Mouse (Mus musculus) CH12.LX (cell line): ENCODE measurements around the gene Spata20. TPM values are rescaled to one million over a fixed set of nuclear protein-coding genes. Genes with fewer than 3 reads are reported as not detected.

Experiments
- DNase-seq: peaks from one replicate; pipeline ENCODE4 v3.0.0-alpha.2; 2013; ENCODE audit errors: extremely low read depth
- H3K27ac ChIP-seq: 2 replicates; pipeline ENCODE4 v1.5.1; 2012; ENCODE audit warnings: low read depth, mild to moderate bottlenecking, control low read depth, moderate library complexity; ENCODE audit not compliant: insufficient read depth
- H3K27me3 ChIP-seq: replicated peaks from 2 replicates; pipeline ENCODE3; 2012; ENCODE audit warnings: inconsistent platforms
- H3K36me3 ChIP-seq, 2 experiments: replicated peaks in 1 of 2; 2 replicates each; pipeline versions ENCODE3 to v1.6.1; 2012; ENCODE audit warnings: inconsistent platforms in 1 of 2, low read length in 1 of 2, mild to moderate bottlenecking in 1 of 2, mixed read lengths in 1 of 2, moderate library complexity in 1 of 2; ENCODE audit not compliant: control insufficient read depth in 1 of 2, insufficient read depth in 1 of 2
- H3K4me1 ChIP-seq, 2 experiments: 2 replicates each; pipeline ENCODE4 v1.6.1; 2012; ENCODE audit warnings: inconsistent platforms in 1 of 2, moderate library complexity in 1 of 2; ENCODE audit not compliant: insufficient read depth in 2 of 2, control insufficient read depth in 1 of 2
- H3K4me2 ChIP-seq: 2 replicates; pipeline ENCODE4 v1.6.1; 2012; ENCODE audit warnings: low read depth, mild to moderate bottlenecking, control low read depth; ENCODE audit not compliant: poor library complexity, insufficient read depth, severe bottlenecking
- H3K4me3 ChIP-seq, 3 experiments: fragments of 150-350 bp in 1 of 3; sonication (generic) in 1 of 3; replicated peaks in 1 of 3; 2 replicates each; pipeline versions ENCODE3 to v1.5.1; 2011 to 2012; ENCODE audit warnings: low read depth in 2 of 3, low read length in 2 of 3, mild to moderate bottlenecking in 2 of 3, moderate library complexity in 2 of 3, control low read depth in 1 of 3, improper control_type of control experiment in 1 of 3, inconsistent platforms in 1 of 3, mixed read lengths in 1 of 3; ENCODE audit not compliant: poor library complexity in 1 of 3
- H3K79me2 ChIP-seq: replicated peaks from 2 replicates; pipeline ENCODE4 v1.6.1; 2012; ENCODE audit warnings: mild to moderate bottlenecking, moderate library complexity; ENCODE audit not compliant: control insufficient read depth, poor library complexity, insufficient read depth, severe bottlenecking; ENCODE audit errors: extremely low read depth
- H3K9ac ChIP-seq: 2 replicates; pipeline ENCODE4 v1.6.1; 2012; ENCODE audit warnings: low read depth, mild to moderate bottlenecking, control low read depth, moderate library complexity; ENCODE audit not compliant: insufficient read depth
- H3K9me3 ChIP-seq: replicated peaks from 2 replicates; pipeline ENCODE3; 2012; ENCODE audit warnings: low read length, inconsistent platforms, mixed read lengths
- CHD1 ChIP-seq: IDR thresholded peaks from 2 replicates; pipeline ENCODE4 v1.6.1; 2012; ENCODE audit warnings: low read depth, low read length, improper control_type of control experiment, inconsistent platforms
- CTCF ChIP-seq, 2 experiments: IDR thresholded peaks in 1 of 2; conservative IDR thresholded peaks in 1 of 2; 2 replicates each; pipeline ENCODE4 v1.5.1; 2011 to 2012; ENCODE audit warnings: low read depth in 2 of 2, low read length in 2 of 2, improper control_type of control experiment in 1 of 2, inconsistent platforms in 1 of 2, mild to moderate bottlenecking in 1 of 2, moderate library complexity in 1 of 2
- E2F4 ChIP-seq: IDR thresholded peaks from 2 replicates; pipeline ENCODE4 v1.6.1; 2011; ENCODE audit warnings: low read depth, low read length, improper control_type of control experiment; ENCODE audit not compliant: insufficient replicate concordance
- ELF1 ChIP-seq: IDR thresholded peaks from 2 replicates; pipeline ENCODE4 v1.6.1; 2014; ENCODE audit warnings: low read depth, mild to moderate bottlenecking, inconsistent platforms, low read length, improper control_type of control experiment
- EP300 ChIP-seq: IDR thresholded peaks from 2 replicates; pipeline ENCODE4 v1.6.1; 2011; ENCODE audit warnings: low read length, improper control_type of control experiment
- ETS1 ChIP-seq: conservative IDR thresholded peaks from 2 replicates; pipeline ENCODE4 v1.6.1; 2012; ENCODE audit warnings: low read depth, mild to moderate bottlenecking, inconsistent platforms, low read length, improper control_type of control experiment, moderate library complexity
- GABPA ChIP-seq: IDR thresholded peaks from 2 replicates; pipeline ENCODE4 v1.6.1; 2012; ENCODE audit warnings: low read depth, low read length, improper control_type of control experiment, inconsistent platforms; ENCODE audit not compliant: insufficient replicate concordance
- HCFC1 ChIP-seq: IDR thresholded peaks from 2 replicates; pipeline ENCODE4 v1.6.1; 2012; ENCODE audit warnings: low read depth, mild to moderate bottlenecking, inconsistent platforms, low read length, improper control_type of control experiment
- MXI1 ChIP-seq: IDR thresholded peaks from 2 replicates; pipeline ENCODE4 v1.6.1; 2011; ENCODE audit warnings: mild to moderate bottlenecking, low read depth, low read length, improper control_type of control experiment
- NELFE ChIP-seq: IDR thresholded peaks from 2 replicates; pipeline ENCODE4 v1.6.1; 2011; ENCODE audit warnings: low read depth, low read length, improper control_type of control experiment
- NRF1 ChIP-seq: IDR thresholded peaks from 2 replicates; pipeline ENCODE4 v1.6.1; 2014; ENCODE audit warnings: low read depth, mild to moderate bottlenecking, inconsistent platforms, low read length, improper control_type of control experiment, moderate library complexity
- POLR2AphosphoS2 ChIP-seq: IDR thresholded peaks from 2 replicates; pipeline ENCODE4 v1.6.1; 2011; ENCODE audit warnings: low read depth, low read length, improper control_type of control experiment
- RCOR1 ChIP-seq: conservative IDR thresholded peaks from 2 replicates; pipeline ENCODE4 v1.6.1; 2012; ENCODE audit warnings: low read depth, mild to moderate bottlenecking, inconsistent platforms, low read length, improper control_type of control experiment
- SIN3A ChIP-seq: IDR thresholded peaks from 2 replicates; pipeline ENCODE4 v1.6.1; 2012; ENCODE audit warnings: low read length, improper control_type of control experiment, inconsistent platforms
- SMC3 ChIP-seq: IDR thresholded peaks from 2 replicates; pipeline ENCODE4 v1.6.1; 2011; ENCODE audit warnings: low read depth, low read length, improper control_type of control experiment
- UBTF ChIP-seq: IDR thresholded peaks from 2 replicates; pipeline ENCODE4 v1.6.1; 2012; ENCODE audit warnings: low read depth, mild to moderate bottlenecking, inconsistent platforms, low read length, improper control_type of control experiment, moderate library complexity
- USF2 ChIP-seq: conservative IDR thresholded peaks from 2 replicates; pipeline ENCODE4 v1.6.1; 2011; ENCODE audit warnings: low read depth, low read length, improper control_type of control experiment
- ZC3H11A ChIP-seq: IDR thresholded peaks from 2 replicates; pipeline ENCODE4 v1.6.1; 2012; ENCODE audit warnings: low read depth, mild to moderate bottlenecking, inconsistent platforms, low read length, improper control_type of control experiment
- ZKSCAN1 ChIP-seq: IDR thresholded peaks from 2 replicates; pipeline ENCODE4 v1.6.1; 2012; ENCODE audit warnings: low read depth, inconsistent platforms, low read length, improper control_type of control experiment, borderline replicate concordance
- dilution Hi-C: fragments of 300-500 bp; cut with MboI; formaldehyde crosslinking; loops from 2 replicates; pipeline ENCODE4 v1.14.3; 2020; ENCODE audit warnings: low sequenced_read_pairs; ENCODE audit not compliant: extremely low pct_unique_long_range_greater_than_20kb, extremely low pct_ligation_motif_present
- in situ Hi-C: fragments of 300-500 bp; cut with MboI; formaldehyde crosslinking; loops from 3 replicates; pipeline ENCODE4 v1.14.3; 2019; ENCODE audit warnings: low sequenced_read_pairs, low pct_ligation_motif_present, low pct_unique_long_range_greater_than_20kb, mixed read lengths
- polyA plus RNA-seq: library from polyadenylated mRNA; unstranded; fragments of >175 nt; gene quantifications from 2 replicates; pipeline ENCODE4 v1.2.1, GENCODE M21; 2012; ENCODE audit warnings: low read depth; ENCODE audit not compliant: insufficient read length
- total RNA-seq, 2 experiments: library from RNA; depleted of rRNA; stranded (reverse); fragments of 300-350 nt in 1 of 2; fragments of >200 nt in 1 of 2; gene quantifications; 2 replicates each; pipeline ENCODE4 v1.2.3; 2012 to 2014

Gene Spata20
- total and polyA plus RNA-seq, 3 experiments: not detected

GRCm38 (mm10) chr11:94499035-94499434, 13.1 kb upstream of the Spata20 start:
- no peaks in the 10 kb centered on the region for H3K79me2 ChIP-seq
- in situ Hi-C loops (no loop called here), dilution Hi-C loops (no loop called here)
- peaks cover 78% of the 10 kb centered on the region for H3K27me3 ChIP-seq
- H3K4me2 ChIP-seq: no peak overlapping the region
- peaks cover 9 to 26% of the 10 kb centered on the region in 2 experiments; a peak in 3 of 4 replicates for H3K4me1 ChIP-seq
- no peak overlapping the region for H3K27ac ChIP-seq
- H3K9me3 ChIP-seq: no peaks in the 10 kb centered on the region
- H3K9ac ChIP-seq: no peak overlapping the region
- no peak for TF ChIP-seq RCOR1
- no peak for TF ChIP-seq POLR2AphosphoS2
- TF ChIP-seq HCFC1: no peak
- TF ChIP-seq ZKSCAN1: no peak
- TF ChIP-seq CTCF (conservative IDR thresholded peaks at IDR 0.05 in 1 of 2, IDR thresholded peaks at IDR 0.05 in 1 of 2; ENCODE audit: low read depth in 2 of 2, low read length in 2 of 2): no peak
- no peak for TF ChIP-seq ETS1
- no peak for TF ChIP-seq EP300
- no peak for TF ChIP-seq ELF1
- no peak for TF ChIP-seq ZC3H11A
- TF ChIP-seq USF2: no peak
- TF ChIP-seq UBTF: no peak
- no peak for TF ChIP-seq SIN3A
- TF ChIP-seq E2F4: no peak
- TF ChIP-seq NRF1: no peak
- no peak for TF ChIP-seq NELFE
- H3K36me3 ChIP-seq: no peaks in the 10 kb centered on the region
- H3K4me3 ChIP-seq: no peak overlapping the region
- no peak for DNase-seq

GRCm38 (mm10) chr11:94498093-94498996, 12.4 kb upstream of the Spata20 start:
- Histone ChIP-seq H3K27me3 (peaks cover 79% of the 10 kb centered on the region), H3K9me3 (no peaks in the 10 kb centered on the region), H3K36me3 (no peaks in the 10 kb centered on the region), H3K27ac (no peak overlapping the region), H3K9ac (no peak overlapping the region), H3K4me3 (no peak overlapping the region), H3K4me2 (no peak overlapping the region), H3K4me1 (peaks cover 9 to 26% of the 10 kb centered on the region in 2 experiments; a peak in 3 of 4 replicates), H3K79me2 (no peaks in the 10 kb centered on the region)
- TF ChIP-seq SMC3 (no peak), USF2 (no peak), CHD1 (no peak), MXI1 (no peak), GABPA (no peak)
- dilution Hi-C loops: no loop called here
- no peak for DNase-seq
- in situ Hi-C loops: no loop called here
